Mouse (Mus musculus) small intestine, adult 2 months (tissue): ENCODE results near the gene Melk.

ENCODE experiments used
- CTCF ChIP-seq: fragments of 200-500 bp; IDR thresholded peaks from 2 replicates; pipeline ENCODE4 v1.5.1; 2012; ENCODE audit warnings: low read depth, mild to moderate bottlenecking, control low read depth, inconsistent platforms, low read length, moderate library complexity, mixed read lengths; ENCODE audit not compliant: insufficient replicate concordance, insufficient read length; ENCODE audit errors: extremely low read depth
- POLR2A ChIP-seq: fragments of 200-500 bp; IDR thresholded peaks from 2 replicates; pipeline ENCODE4 v1.6.1; 2012; ENCODE audit warnings: low read depth, mild to moderate bottlenecking, control low read depth, inconsistent platforms, low read length, moderate library complexity

DNA sequence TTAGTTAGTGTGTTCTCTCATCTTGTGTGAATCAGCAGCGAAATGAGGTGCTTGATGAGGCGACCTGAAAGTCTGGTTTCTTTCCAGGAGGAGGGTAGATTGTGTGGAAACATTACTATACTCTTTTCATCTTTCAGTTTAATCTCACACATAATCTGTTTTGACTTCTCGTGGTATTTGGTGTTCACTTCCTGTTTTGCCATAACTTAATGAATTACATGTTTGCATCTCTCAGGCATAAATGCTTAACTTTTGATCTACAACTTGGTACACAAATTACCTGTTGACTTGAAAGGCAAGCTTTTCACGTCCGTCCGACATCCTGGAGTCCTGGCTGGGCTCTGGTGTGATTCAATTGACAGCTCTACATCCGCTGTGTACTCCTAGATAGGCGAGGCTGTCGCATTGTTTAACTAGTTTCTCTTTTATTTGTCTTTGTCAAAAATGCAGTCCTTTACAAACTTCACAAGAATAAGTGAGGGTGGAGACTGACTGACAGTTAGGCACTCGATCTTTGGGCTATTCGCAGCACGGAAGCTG, 15.7 kb downstream of the Melk start:
- TF ChIP-seq CTCF = no peak
- no peak for TF ChIP-seq POLR2A
